Mouse (Mus musculus) MEL-GATA-1-ER (cell line): ENCODE measurements around the gene Grid2ip.
A peak's percentile ranks its signal among the peaks of the same experiment; 100 is the strongest.

Experiments
- DNase-seq: peaks from one replicate; pipeline ENCODE4 v3.0.0-alpha.2; 2012; ENCODE audit warnings: low read depth; ENCODE audit errors: extremely low read depth

Grid2ip gene

DNA sequence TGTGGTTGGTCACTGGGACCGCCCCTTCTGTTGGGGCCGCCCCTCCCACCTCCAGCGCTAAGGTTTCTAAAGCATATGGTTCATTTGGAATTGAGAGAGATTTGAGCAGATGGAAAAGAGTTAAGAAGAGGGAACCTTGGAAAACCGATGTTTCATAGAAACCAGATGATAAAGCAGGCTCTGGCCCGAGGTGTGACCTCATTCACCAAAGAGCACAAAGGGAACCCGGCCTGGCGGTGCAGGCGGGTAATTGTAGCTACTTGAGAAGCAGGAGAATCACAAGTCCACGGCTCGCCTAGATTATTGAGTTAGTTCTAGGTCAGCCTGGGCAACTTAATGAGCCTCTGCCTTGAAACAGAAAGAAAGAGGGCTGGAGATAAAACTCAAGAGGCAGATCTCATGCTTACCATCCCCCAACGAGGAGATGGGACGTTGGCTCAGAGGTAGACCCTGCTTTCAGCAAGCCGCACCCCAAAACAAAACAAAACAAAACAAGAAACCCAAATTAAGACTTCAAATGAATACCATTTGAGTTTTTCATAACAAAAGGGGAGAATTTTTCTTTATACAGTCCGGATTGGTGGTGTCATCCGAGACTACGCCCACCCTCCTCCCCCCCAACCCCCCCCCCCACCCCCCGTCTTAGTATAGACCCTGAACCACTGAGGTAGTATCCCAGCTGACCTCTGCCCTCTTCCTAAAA, at the start of gene Grid2ip:
Gene Grid2ip, plus strand, starts transcription at position 653 of the 703 bp plus-strand sequence.
- no peak for DNase-seq

DNA sequence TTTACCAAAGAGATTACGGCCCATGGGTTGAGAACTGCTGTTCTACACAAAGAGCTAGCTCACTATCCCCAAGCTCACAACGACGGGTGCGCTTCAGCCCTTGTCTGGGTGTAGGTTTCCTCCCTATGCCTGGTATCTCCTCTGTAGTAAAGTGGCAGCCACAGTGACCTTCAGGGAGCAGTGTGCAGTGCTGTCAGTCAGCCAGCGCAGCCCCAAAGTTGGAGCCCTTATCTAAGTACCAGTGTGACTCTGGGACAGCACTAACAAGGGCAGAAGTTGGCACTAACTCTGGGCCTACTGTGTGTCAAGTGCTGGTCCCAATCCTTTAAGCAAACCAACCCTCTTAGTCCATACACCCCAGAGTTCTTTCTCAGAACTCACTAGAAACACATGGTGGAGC, 48.3 kb upstream of the Grid2ip start:
- no peak for DNase-seq

DNA sequence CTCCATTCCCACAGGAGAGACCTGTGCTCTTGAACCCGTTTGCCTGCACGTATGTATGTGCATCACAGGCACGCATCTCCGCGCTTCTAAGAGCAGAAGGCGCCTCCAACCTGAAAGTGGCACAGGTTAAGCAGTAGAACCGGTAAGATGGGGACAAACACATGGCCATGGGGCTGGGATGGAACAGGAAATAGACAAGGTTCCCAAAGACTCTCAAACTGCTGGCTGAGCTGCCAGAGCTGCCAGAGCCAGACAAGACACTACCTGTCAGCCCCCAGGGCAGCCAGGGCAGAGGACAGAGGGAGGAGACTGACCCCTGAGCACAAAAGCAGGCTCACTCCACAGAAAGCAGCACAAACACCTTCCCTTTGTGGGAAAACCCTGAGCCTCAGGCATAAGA, 47.2 kb upstream of the Grid2ip start:
- DNase-seq, result no peak

DNA sequence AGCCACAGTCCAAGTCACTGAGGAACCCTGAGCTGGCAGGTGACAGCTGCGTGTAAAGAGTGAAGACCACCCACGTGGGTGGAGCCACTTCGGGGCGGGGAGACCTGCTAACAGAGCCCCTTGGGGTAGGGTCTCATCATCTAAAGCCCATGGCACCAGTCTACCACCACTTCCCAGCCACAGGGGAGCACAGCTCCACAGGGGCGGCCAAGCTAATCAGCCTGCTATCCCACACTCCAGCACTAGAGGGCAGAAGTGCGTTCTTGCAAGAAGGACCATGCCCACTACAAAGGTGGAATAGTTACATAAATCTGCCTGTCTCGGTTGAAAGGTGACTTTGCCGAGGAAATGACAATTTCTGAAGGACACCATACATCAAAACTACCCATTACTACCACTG, 45.3 kb upstream of the Grid2ip start:
- DNase-seq, result peak; percentile 50

DNA sequence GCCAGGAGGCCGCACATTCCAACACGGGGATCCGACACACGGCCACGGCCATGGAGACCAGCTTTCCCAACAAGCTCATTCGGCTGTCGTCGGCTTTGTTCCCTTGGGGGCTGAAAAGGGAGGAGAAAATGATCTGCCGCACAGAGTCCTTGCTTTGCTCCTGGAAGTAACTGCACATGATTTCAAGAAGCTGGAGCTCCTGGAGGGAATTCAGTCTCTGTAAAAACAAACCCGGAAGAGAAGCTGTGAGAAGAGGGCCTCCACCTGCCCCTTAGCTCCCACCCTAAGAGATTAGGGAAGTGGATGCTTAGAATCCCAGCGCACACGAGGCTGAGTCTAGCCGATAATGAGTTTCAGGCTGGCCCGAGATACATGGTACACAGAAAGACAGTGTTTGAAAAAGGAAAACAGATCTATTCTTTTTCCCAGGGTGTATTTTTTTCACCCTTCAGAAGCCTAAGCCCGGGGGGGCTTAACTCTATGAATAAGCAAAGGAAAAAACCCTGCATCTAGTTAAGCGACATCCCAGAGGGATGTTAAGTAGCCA, 42.9 kb upstream of the Grid2ip start:
- DNase-seq, result peak; percentile 71

DNA sequence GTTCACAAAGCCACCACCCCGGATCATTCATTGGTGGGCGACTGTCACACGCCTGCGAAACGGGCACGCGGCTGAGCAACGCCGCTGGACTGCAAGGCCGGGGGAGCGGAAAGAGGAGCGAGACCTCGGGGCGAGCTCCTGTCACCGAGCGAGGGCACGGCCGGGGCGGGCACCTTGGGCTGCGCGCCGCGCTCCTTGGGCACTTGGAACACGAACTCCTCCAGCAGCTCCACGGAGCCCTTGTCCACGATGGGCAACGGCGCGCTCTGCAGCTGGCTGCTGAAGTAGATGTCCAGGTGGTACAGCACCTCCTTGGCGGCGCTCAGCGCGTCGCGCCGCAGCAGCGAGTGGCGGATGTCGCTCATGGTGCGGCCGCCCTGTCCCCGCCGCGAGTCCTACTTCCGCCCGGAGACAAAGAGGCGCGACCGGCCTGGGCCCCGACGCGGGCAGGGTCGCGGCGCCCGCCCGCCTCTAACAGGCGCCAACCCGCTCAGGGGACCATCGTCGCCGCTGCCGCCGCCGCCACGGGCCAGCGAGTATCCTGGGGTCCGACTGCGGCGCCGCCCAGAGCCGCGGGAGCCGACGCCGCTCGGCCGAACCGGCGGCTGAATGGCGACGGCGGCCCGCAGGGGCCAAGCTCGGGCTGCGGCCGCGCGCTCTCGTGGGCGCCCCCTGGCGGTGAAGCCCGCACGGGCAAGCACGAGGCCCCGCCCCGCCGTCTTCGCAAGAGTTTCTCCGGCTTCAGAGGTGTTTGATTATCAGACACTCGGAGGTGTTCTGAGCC, 42.2 kb upstream of the Grid2ip start, which contains the start of gene E130309D02Rik:
Gene E130309D02Rik, minus strand, starts transcription at position 631 of the 784 bp plus-strand sequence.
- peak; percentile 38 for DNase-seq

DNA sequence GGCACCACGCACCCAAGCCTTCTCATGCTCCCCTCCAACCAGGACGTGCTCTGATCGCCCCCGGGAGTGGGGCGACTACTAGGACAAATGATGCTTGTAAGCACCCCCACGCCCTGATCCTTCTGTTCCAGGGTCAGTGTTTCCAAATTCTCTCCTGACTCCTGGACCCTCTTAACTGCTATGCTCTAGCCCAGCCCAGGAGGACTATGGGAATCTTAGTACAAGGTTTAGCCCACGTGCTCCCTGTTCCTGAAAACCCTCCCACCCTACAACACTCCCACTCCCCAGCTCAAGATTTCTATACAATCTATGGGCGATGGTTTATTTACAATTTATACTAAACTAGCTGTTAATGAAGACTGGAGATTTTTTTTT, 41.6 kb upstream of the Grid2ip start:
- no peak for DNase-seq

DNA sequence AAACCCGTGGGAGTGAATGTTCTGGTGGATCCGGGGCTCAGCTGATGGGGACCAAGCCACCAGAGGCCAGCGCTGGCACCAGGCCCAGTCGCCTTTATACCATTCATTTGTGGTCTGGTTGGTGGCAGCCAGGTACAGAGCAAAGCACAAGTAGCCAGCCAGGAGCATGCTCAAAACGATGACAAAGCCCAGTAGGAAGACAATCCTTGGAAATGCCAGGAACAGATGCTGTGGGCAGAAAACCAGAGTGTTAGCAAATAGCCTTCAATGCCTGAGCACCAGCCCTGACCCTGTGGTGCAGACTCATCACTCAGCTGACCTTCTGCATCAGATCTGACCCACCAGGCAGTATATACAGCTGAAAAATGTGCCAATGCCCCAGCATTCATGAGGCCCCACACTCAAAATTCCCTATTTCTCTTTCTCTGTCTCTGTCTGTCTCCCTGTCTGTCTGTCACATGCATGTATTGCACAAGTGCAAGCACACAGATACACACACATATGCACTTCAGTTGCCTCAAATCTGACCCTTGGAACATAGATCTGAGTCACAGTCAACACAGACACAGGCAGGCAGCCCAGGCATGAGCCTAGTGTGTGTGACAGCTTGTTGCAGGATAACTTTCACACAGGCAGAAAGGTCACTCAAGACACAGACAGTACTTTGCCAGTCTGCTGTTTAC, 40.4 kb upstream of the Grid2ip start:
- no peak for DNase-seq

DNA sequence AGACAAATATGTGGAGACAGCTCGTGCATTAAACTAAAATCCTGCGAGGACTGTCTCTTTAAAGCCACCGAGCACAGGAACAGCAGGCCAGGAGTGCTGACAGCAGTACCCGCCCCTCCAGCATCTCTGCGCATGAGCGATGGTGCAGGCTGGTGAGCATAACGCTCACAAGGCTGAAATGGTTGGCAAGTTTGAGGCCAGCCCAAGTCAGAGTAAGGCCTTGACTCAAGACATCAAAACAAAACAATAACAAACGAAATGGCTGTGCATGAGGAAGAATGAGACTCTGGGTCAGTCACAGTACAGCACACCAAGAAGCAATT, 39.9 kb upstream of the Grid2ip start:
- DNase-seq, result no peak

DNA sequence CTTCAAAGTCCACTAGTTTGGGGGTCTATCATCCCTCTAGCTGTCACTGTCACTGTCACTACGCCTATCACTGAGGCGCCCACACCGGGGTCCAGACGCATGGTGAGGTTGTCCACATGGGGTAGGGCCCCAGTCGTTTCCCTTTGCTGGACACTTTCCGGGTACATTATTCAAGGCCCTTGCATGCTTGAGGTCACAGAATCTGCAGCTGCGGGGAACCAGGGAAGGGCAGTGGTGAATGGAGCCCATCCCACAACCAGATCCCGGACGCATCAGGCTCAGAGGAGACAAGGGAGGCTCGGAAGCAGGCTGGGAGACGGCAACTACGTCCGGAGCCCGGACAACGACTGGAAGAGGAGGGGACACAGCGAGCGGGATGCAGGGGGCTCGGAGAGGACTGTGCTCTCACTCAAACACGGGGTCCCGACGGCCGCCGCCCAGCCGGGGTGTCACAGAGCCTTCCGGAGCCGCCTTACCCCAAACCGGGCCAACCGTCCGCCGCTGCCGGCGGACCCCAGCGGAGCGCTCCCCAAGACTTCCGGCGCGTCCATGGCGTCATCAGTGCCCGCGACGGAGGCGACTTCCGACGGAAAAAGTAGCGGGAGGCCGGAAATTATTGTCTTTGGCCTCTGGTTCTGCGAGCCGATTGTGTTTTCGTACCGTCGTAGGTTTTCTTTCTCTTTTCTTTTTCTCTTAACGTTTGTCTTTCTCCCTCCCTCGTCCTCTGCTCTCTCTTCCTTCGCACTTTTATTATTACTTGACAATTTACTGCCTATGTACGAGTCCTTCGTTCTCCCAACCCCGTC, 28.2 kb upstream of the Grid2ip start, which contains the start of gene Zdhhc4:
Gene Zdhhc4, minus strand, starts transcription at position 567 of the 806 bp plus-strand sequence.
- peak; percentile 63 for DNase-seq

DNA sequence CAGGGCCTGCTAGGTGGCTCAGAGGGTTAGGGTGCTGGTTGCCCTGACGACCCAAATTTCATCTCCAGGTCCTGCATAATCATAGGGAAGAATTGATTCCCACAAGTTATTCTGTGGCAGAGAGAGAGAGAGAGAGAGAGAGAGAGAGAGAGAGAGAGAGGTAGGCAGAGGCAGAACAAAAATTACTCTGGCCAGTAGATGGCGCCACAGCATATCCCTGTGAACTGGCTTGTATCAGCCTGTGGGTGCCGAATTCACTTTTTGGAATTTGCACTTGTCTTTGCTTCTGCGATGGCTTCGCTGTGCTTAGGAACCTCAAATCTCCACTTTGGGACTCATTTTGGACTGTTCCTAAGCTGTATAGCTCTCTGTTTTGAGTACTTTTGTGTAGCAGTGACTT, 23.3 kb upstream of the Grid2ip start:
- peak; percentile 69 for DNase-seq

DNA sequence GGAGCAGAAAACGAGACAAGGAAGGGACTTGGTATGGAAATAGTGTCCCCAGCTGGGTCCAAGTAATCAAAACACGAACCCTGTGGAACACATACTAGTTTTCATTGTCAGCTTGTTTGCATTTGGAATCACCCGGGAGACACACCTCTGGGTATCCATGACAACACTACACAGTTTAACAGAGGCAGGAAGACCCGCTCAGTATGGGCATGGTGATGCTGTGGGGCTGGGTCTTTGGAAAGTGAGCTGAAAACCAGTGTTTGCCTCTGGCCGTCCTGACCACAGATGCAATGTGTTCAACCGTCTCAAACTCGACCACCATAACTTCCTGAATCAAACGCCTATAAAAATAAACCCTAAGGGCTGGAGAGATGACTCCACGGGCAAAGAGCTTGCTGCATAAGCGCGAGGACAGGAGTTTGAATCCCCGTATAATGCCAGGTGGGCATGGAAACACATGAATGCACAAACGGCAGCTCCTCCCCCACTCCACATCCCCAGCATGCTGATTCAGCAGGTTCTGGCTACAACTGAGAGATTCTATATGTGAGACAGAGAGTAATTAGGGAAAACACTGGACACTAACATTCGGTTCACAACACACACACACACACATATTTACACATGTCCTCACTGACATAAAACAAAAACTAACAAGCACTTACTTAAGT, 22.6 kb upstream of the Grid2ip start:
- DNase-seq, result no peak

DNA sequence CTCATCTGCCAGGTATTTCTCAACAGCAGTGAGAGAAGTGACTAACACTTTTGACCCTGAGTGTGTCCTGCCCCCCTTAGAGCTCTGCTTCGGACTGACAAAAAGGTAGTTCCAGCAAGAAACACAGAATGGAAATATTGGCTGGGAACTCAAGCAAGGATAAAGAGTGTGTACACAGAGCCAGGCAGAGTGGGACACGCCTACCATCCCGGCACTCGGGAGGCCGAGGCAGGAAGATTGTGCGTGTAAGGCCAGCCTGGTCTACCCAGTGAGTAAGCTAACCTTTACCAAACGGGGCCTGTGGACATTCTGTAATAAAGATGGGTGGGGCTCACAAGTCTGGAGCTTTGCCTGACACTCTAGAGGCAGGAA, 22.1 kb upstream of the Grid2ip start:
- no peak for DNase-seq

DNA sequence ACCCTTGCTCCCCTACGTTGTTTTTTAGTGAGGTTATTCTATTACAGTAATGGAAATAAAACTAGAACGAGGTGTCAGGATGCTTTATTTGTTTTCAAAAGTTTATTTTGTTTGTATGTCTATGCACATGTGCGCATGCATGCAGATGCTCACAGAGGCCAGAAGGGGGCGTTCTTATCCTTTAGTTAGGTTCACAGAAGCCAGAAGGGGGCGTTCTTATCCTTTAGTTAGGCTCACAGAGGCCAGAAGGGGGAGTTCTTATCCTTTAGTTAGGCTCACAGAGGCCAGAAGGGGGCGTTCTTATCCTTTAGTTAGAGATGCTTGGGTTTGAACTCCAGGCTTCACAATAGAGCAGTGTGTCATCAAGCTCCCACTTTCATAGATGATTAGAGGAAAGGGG, 20.6 kb upstream of the Grid2ip start:
- DNase-seq, result no peak

DNA sequence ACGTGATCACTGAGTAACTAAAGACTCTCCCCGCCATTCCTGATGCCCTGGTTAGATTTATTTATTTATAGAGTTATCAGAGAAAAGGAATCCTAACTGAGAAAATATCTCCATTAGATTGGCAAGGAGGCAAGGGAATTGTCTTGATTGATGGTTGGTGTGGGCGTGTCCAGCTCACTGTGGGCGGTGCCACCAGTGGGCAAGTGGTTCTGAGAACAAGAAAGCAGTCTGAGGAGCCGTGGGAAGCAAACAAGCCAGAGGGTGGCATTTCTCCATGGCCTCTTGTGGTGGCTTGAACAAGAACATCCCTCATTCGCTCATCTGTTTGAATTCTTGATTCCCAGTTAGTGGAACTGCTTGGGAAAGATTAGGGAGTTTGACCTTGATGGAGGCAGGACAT, 17.5 kb upstream of the Grid2ip start:
- no peak for DNase-seq

DNA sequence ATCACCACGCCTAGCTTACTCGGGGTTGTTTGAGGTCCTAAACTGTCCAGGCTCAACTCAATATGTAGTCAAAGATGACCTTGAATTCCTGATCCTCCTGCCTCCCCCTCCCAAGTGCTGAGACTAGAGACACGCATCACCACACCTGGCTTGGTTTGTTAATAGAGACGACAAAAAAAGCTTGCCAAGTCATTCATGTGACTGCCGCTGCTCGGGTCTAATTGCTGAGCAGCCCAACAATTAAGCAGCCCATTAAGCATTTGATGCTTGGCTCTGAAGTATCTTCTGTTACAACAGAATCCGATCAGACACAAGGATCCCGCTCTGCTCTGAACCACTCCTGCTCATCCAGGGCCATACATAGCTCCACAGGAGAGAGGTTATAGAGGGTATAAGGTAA, 10.8 kb upstream of the Grid2ip start:
- no peak for DNase-seq

DNA sequence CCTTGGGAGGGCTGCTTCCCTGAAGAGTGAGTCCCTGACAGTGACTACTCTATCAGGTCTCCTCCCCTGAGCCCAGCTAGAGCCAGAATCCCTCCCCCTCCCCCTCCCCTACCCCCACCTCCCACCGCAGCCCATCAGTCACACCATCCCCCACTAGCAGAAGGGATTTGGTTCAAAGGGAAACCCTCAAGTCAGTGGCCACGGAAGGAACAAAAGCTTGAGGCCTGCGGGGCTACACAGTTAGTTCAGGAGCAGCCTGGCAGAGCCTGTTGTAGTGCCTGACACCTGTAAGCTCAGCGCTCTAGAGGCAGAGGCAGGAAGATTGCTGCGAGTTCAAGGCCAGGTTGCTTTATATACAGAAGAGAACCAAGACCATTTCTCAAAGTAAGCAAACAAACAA, 1.1 kb upstream of the Grid2ip start:
- DNase-seq, result no peak

DNA sequence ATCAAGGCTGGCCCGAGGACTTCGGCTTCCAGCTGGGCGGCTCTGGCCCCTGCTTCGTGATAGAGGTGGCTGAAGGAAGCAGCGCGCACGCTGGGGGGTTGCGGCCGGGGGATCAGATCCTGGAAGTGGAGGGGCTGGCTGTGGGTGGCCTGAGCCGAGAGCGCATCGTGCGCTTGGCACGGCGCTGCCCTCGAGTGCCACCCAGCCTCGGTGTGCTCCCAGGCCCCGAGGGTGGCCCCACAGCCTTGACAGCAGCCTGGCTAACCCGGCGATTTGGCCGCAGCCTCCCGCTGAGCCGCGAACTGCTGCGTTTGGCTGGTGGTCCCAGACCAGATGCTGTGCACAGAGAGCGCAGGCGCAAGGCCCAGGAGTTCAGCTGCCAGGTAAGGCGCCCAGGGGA, 426 bp downstream of the Grid2ip start:
- DNase-seq, result no peak

DNA sequence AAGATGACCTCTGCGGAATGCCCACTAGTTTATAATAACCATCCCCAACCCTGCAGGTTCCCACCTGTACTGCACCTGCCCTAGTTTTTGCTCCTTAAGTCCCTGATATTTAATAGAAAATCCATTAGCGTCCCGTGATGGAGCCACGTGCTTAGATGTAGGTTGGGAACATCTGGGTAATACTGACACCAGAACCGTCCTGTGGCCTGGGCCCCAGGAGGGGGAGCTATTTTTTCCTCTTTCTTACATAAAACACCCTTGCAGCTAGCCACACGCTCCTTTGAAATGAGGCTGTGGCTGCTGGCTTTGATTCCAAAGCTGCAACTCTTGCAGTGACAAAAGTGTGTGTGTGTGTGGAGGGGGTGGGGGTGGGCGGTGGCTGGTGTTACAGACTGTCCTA, 2.1 kb downstream of the Grid2ip start:
- DNase-seq, result no peak

DNA sequence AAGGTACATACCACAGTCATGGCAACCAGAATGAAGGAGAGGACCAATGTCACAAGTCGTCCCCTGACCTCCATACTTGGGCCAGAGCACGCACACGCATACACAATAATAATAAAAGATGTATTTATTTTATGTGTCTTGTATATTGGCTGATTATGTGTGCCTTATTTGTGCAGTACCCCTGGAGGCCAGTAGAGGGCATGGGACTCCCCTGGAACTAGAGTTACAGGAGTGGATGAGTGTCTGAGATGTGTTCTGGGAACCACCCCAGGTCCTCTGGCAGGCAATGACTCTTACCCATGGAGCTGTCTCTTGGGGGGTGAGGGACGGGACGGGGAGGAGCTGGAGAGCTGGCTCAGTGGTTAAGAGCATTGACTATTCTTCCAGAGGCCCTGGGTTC, 2.9 kb downstream of the Grid2ip start:
- peak; percentile 22 for DNase-seq

DNA sequence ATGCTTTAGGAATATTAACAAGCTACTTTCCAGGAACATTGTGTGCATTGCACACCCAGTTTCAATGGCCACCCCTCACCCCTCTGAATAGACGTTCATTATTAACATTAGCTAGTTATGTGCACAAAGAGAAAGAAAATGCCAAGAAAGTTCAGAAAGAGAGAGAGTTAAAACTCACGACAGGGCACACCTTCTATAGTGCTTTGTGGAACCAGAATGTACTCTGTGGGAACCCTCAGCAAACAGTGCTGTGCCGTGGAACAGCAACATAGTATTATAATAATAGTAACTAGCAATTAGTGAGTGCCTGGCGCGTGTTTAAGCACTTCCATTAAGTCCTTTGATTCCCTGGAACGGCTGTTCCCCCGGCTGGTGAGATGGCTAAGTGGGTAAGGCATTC, 4.3 kb downstream of the Grid2ip start:
- no peak for DNase-seq
